Mouse (Mus musculus) neural tube, embryonic 11.5 days (tissue): ENCODE data around the gene Nek10. TPM values are rescaled to one million over a fixed set of nuclear protein-coding genes. Genes with fewer than 3 reads are reported as not detected.

Experiments
- polyA plus RNA-seq: library from polyadenylated mRNA; unstranded; fragments of >200 nt; fragmentation: Nextera tagmentation; extraction: Ambion mirVana; gene quantifications from 2 replicates; pipeline ENCODE4 v1.2.1, GENCODE M21; 2014

Gene Nek10
- polyA plus RNA-seq, 1 experiment from 2014 or later: 0.05 TPM

Other genes with a start within 250 kb of the Nek10 start
- gene Slc4a7, start 101.1 kb upstream of the Nek10 start, polyA plus RNA-seq: 24.0 and 24.6 TPM in 2 replicates